Mouse (Mus musculus): Measurements from ENCODE around the gene Ndufaf1.

DNA sequence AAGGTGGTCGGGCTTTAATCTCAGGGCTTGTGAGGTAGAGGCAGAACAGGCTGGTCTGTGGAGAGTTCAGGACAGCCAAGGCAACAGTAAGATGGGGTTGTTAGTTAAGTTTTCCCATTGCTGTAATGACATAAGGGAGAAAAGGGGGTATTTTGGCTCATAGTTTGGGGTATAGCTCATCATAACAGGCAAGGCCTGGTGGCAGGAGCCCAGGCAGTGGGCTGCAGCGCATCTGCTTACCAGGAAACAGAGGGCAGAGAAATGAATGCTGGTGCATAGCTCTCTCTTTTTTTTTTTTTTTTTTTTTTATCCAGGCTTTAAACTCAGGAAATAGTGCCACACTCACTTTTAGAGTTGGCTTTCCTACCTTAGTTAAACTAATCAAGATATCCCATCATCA is 40.5 kb upstream of the Ndufaf1 start:
- TF ChIP-seq CTCF (IDR thresholded peaks at IDR 0.05; ENCODE audit: borderline replicate concordance, insufficient read depth, low read depth, low read length) = no peak
- TF ChIP-seq POLR2A (IDR thresholded peaks at IDR 0.05; ENCODE audit: borderline replicate concordance, insufficient read depth, low read length) = no peak

Data from cerebellum, adult 2 months (tissue).